Mouse (Mus musculus) neural tube, embryonic 13.5 days (tissue): ENCODE data around the gene 1110004F10Rik. TPM values are rescaled to one million over a fixed set of nuclear protein-coding genes. Genes with fewer than 3 reads are reported as not detected.

Experiments
- ATAC-seq: fragments of 200-750 bp; cut with Nextera tagmentation; 2 replicates; pipeline ENCODE4 v1.8.0; 2017; ENCODE audit warnings: low read depth, mild to moderate bottlenecking, moderate TSS enrichment, moderate library complexity
- H3K27ac ChIP-seq: fragments of 300-500 bp; sonication (generic); replicated peaks from 2 replicates; pipeline ENCODE4 v1.5.1; 2015; ENCODE audit warnings: moderate library complexity, mild to moderate bottlenecking, inconsistent platforms
- H3K27me3 ChIP-seq: fragments of 300-500 bp; sonication (generic); 2 replicates; pipeline ENCODE4 v1.6.1; 2015; ENCODE audit warnings: mild to moderate bottlenecking, inconsistent platforms
- H3K36me3 ChIP-seq: fragments of 300-500 bp; sonication (generic); 2 replicates; pipeline ENCODE4 v1.6.1; 2015; ENCODE audit warnings: mild to moderate bottlenecking, inconsistent platforms
- H3K4me1 ChIP-seq: fragments of 300-500 bp; sonication (generic); replicated peaks from 2 replicates; pipeline ENCODE4 v1.6.1; 2015; ENCODE audit warnings: inconsistent platforms
- H3K4me2 ChIP-seq: fragments of 300-500 bp; sonication (generic); 2 replicates; pipeline ENCODE4 v1.6.1; 2015; ENCODE audit warnings: inconsistent platforms, mild to moderate bottlenecking, moderate library complexity
- H3K4me3 ChIP-seq: fragments of 300-500 bp; sonication (generic); 2 replicates; pipeline ENCODE4 v1.5.1; 2015; ENCODE audit warnings: mild to moderate bottlenecking, inconsistent platforms
- H3K9ac ChIP-seq: fragments of 300-500 bp; sonication (generic); 2 replicates; pipeline ENCODE4 v1.6.1; 2015; ENCODE audit warnings: moderate library complexity, mild to moderate bottlenecking, inconsistent platforms
- H3K9me3 ChIP-seq: fragments of 300-500 bp; sonication (generic); 2 replicates; pipeline ENCODE4 v1.6.1; 2016; ENCODE audit warnings: inconsistent platforms
- WGBS: fragments of 180-500 bp; shearing (Covaris S2); methylation state at CpG from one replicate; pipeline ENCODE4 v1.1.7; 2015; 5-methylcytosine and 5-hydroxymethylcytosine counted together
- polyA plus RNA-seq: library from polyadenylated mRNA; unstranded; fragments of >200 nt; fragmentation: Nextera tagmentation; extraction: Ambion mirVana; gene quantifications from 2 replicates; pipeline ENCODE4 v1.2.1, GENCODE M21; 2015

Gene 1110004F10Rik
- polyA plus RNA-seq, 1 experiment from 2014 or later, result 324 TPM

DNA sequence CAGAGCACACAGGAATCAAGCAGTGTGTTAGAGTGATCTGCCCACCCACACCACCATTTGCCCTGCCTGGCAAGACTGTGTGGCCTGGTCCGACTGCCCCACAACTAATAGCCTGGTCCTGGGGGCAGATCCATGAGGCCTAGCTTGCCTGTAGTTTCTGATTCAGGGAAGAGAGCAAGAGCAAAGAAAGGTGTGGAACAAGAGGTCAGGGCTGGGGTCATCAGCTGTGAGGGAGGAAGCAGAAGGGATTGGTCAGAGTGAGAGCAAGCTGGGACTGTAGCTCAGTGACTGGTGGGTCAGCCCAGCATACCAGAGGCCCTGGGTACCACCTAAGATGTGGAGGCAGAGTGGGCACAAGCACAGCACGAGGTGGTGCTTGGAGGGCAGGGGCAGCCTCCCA is 87.9 kb downstream of the 1110004F10Rik start:
- WGBS, result 97% methylated on average over 2 of the region's 2 CpGs
- no peaks in the 10 kb centered on the region for H3K9me3 ChIP-seq
- no peak for ATAC-seq
- H3K4me1 ChIP-seq, result peaks cover 17% of the 10 kb centered on the region
- H3K27ac ChIP-seq, result no peak overlapping the region
- no peaks in the 10 kb centered on the region for H3K27me3 ChIP-seq
- no peaks in the 10 kb centered on the region for H3K36me3 ChIP-seq
- H3K4me3 ChIP-seq, result no peak overlapping the region
- H3K4me2 ChIP-seq, result no peak overlapping the region
- H3K9ac ChIP-seq, result no peak overlapping the region

- Histone ChIP-seq H3K9me3 (no peaks in the 10 kb centered on the region), H3K4me3 (no peak overlapping the region), H3K9ac (no peak overlapping the region), H3K27ac (no peak overlapping the region), H3K27me3 (no peaks in the 10 kb centered on the region), H3K36me3 (no peaks in the 10 kb centered on the region), H3K4me2 (no peak overlapping the region), H3K4me1 (peaks cover 17% of the 10 kb centered on the region)
- WGBS, result 93% methylated on average over 8 of the region's 8 CpGs
- no peak for ATAC-seq
Observed at GRCm38 (mm10) chr7:116128286-116128685, 89.1 kb downstream of the 1110004F10Rik start.

- no peak for ATAC-seq
- peaks cover 13% of the 10 kb centered on the region for H3K4me1 ChIP-seq
- no peak overlapping the region for H3K9ac ChIP-seq
- H3K27ac ChIP-seq, result no peak overlapping the region
- H3K4me2 ChIP-seq, result no peak overlapping the region
- H3K4me3 ChIP-seq, result no peak overlapping the region
- H3K27me3 ChIP-seq, result no peaks in the 10 kb centered on the region
- 90% methylated on average over 10 of the region's 10 CpGs for WGBS
- no peaks in the 10 kb centered on the region for H3K36me3 ChIP-seq
- no peaks in the 10 kb centered on the region for H3K9me3 ChIP-seq
Observed at GRCm38 (mm10) chr7:116129374-116129773, 90.2 kb downstream of the 1110004F10Rik start.

DNA sequence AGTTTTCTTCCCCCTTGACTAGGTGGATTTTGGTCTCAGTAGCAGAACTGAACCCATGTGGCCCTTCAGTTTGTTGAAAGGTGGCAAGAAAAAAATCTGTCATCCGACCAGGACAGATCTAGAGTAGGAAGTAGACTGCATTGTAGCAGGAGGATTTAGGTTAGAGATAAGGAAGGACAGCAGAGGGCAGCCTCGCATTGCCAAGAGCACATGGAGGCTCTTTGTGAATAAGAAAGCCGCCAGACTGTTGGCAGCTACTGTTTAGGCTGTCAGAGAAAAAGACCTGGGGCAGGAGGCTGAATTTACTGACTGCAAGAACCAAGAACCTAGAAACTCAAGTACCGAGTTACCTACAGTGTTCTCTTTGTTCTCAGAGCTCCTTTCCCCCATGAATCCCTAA is 92.2 kb downstream of the 1110004F10Rik start:
- Histone ChIP-seq H3K9ac (peak overlapping the region; percentile 3; the same call in 1 of the 2 replicates), H3K27ac (peak overlapping the region; percentile 59), H3K4me1 (peaks cover 13% of the 10 kb centered on the region), H3K36me3 (0 out of 2 replicates have a peak, but pooled peaks cover 2% of the 10 kb centered on the region), H3K4me3 (no peak overlapping the region), H3K27me3 (no peaks in the 10 kb centered on the region), H3K9me3 (no peaks in the 10 kb centered on the region), H3K4me2 (no peak overlapping the region)
- WGBS, result 26% methylated on average over 4 of the region's 4 CpGs
- ATAC-seq, result peak; percentile 37; the same call in 1 of the 2 replicates

- no peak overlapping the region for H3K4me3 ChIP-seq
- peaks cover 13% of the 10 kb centered on the region for H3K4me1 ChIP-seq
- peak overlapping the region; percentile 59 for H3K27ac ChIP-seq
- peak; percentile 68; the same call in 1 of the 2 replicates for ATAC-seq
- no peak overlapping the region for H3K4me2 ChIP-seq
- WGBS, result 5% methylated on average over 5 of the region's 5 CpGs
- H3K36me3 ChIP-seq, result 0 out of 2 replicates have a peak, but pooled peaks cover 4% of the 10 kb centered on the region
- H3K27me3 ChIP-seq, result no peaks in the 10 kb centered on the region
- peak overlapping the region; percentile 3; the same call in 1 of the 2 replicates for H3K9ac ChIP-seq
- no peaks in the 10 kb centered on the region for H3K9me3 ChIP-seq
Observed at GRCm38 (mm10) chr7:116132078-116132477, 92.9 kb downstream of the 1110004F10Rik start.

DNA sequence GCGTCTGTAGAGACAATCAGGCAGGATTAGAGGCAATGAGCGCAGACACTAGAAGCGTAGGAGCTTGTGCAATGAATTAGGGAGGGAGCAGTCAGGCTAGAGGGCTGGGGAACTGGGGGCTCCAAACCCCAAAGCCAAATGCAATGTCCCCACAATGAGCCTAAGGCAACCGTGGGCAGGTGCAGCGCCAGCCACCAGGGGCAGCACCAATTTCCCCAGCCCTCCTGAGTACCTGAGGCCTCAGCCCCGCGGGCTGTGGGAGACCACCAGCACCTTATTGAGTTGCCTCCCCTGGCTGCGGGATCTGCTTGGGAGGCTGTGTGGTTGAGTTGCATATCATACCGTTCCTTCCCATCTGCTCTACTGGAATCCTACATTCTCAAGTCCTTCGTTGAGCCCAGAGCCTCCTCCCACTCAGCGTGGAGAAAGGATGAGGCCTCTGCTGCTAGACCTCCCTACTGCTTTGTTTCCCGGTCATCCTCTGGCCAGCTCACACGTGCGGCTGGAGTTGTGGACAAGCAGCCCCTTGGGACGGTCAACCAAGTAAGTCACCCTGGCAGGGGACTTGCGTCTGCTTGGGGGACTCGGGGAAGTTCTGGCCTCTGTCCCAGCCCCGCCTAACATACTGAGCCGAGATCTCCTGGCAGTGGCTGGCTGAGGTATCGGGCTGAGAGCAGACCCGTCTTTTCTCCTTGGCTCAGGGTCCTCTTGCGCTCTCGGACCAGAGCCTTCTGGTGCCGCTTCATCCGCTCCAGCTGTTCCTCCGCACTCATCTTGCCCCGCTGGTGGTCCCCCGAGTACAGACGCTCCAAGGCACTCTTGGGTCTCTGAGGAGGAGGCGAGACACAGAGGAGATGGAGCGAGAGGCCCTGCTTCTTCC is 95.5 kb downstream of the 1110004F10Rik start:
- Histone ChIP-seq H3K4me3 (no peak overlapping the region), H3K4me1 (peaks cover 13% of the 10 kb centered on the region), H3K27ac (no peak overlapping the region), H3K27me3 (no peaks in the 10 kb centered on the region), H3K9ac (no peak overlapping the region), H3K9me3 (no peaks in the 10 kb centered on the region), H3K4me2 (no peak overlapping the region), H3K36me3 (0 out of 2 replicates have a peak, but pooled peaks cover 4% of the 10 kb centered on the region)
- no peak for ATAC-seq
- 79% methylated on average over 31 of the region's 31 CpGs for WGBS

DNA sequence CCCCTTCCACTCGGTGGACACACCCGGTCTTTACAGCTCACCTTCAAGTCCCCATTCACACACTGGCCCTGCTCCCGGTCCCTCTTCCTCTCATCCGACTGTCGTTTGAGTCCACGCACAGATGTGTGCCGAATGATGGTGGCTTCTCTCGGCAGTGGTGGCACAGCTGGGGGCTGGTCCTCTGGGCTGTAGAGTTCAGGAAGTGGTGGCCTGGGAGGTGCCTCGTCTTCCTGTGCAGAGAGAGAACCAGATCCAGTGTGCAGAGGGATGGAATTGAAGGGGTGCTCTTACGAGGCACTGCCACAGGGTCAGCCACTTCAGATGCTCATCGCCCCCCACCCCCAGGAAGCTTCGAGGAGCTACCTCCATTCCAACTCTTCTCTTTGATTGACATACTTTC is 98.0 kb downstream of the 1110004F10Rik start:
- no peaks in the 10 kb centered on the region for H3K9me3 ChIP-seq
- peaks cover 4% of the 10 kb centered on the region for H3K4me1 ChIP-seq
- ATAC-seq, result no peak
- H3K27ac ChIP-seq, result no peak overlapping the region
- H3K9ac ChIP-seq, result no peak overlapping the region
- H3K4me2 ChIP-seq, result no peak overlapping the region
- no peak overlapping the region for H3K4me3 ChIP-seq
- 0 out of 2 replicates have a peak, but pooled peaks cover 4% of the 10 kb centered on the region for H3K36me3 ChIP-seq
- 84% methylated on average over 12 of the region's 12 CpGs for WGBS
- no peaks in the 10 kb centered on the region for H3K27me3 ChIP-seq

GRCm38 (mm10) chr7:116137671-116138070 is 98.5 kb downstream of the 1110004F10Rik start:
- no peaks in the 10 kb centered on the region for H3K9me3 ChIP-seq
- H3K36me3 ChIP-seq, result 0 out of 2 replicates have a peak, but pooled peaks cover 4% of the 10 kb centered on the region
- no peak overlapping the region for H3K4me3 ChIP-seq
- H3K4me1 ChIP-seq, result no peaks in the 10 kb centered on the region; the same call in none of the 2 replicates
- no peak for ATAC-seq
- WGBS, result 63% methylated on average over 3 of the region's 3 CpGs
- H3K27me3 ChIP-seq, result no peaks in the 10 kb centered on the region
- H3K9ac ChIP-seq, result no peak overlapping the region
- H3K4me2 ChIP-seq, result no peak overlapping the region
- H3K27ac ChIP-seq, result no peak overlapping the region

- Histone ChIP-seq H3K9me3 (no peaks in the 10 kb centered on the region), H3K36me3 (peaks cover 3% of the 10 kb centered on the region; the same call in 1 of the 2 replicates), H3K4me1 (no peaks in the 10 kb centered on the region), H3K9ac (no peak overlapping the region), H3K4me2 (no peak overlapping the region), H3K27ac (no peak overlapping the region), H3K4me3 (no peak overlapping the region), H3K27me3 (no peaks in the 10 kb centered on the region)
- 95% methylated on average over 6 of the region's 6 CpGs for WGBS
- no peak for ATAC-seq
Observed at GRCm38 (mm10) chr7:116145030-116145429, 105.8 kb downstream of the 1110004F10Rik start.

- ATAC-seq, result no peak
- 91% methylated on average over 2 of the region's 2 CpGs for WGBS
- no peaks in the 10 kb centered on the region for H3K4me1 ChIP-seq
- H3K9ac ChIP-seq, result no peak overlapping the region
- H3K4me3 ChIP-seq, result no peak overlapping the region
- no peak overlapping the region for H3K27ac ChIP-seq
- H3K9me3 ChIP-seq, result no peaks in the 10 kb centered on the region
- peaks cover 3% of the 10 kb centered on the region; the same call in 1 of the 2 replicates for H3K36me3 ChIP-seq
- no peak overlapping the region for H3K4me2 ChIP-seq
- H3K27me3 ChIP-seq, result no peaks in the 10 kb centered on the region
Observed at GRCm38 (mm10) chr7:116147114-116147513, 107.9 kb downstream of the 1110004F10Rik start.

DNA sequence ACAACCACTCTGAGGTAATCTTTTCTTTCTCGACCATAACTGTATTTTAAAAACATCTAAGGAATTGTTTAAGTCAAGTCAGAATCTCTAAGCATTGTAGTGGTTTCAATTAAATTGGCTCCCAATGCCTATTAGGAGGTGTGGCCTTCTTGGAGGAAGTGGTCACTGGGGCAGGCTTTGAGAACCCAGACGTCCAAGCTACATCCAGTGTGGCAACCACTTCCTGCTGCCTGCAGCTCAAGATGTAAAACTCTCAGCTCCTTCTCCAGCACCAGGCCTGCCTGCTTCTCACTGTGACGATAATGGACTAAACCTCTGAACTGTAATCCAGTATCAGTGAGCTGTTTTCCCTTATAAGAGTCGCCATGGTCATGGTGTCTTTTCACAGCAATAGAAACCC is 110.4 kb downstream of the 1110004F10Rik start:
- Histone ChIP-seq H3K27ac (no peak overlapping the region), H3K4me2 (no peak overlapping the region), H3K9me3 (no peaks in the 10 kb centered on the region), H3K4me1 (no peaks in the 10 kb centered on the region), H3K9ac (no peak overlapping the region), H3K27me3 (no peaks in the 10 kb centered on the region), H3K4me3 (no peak overlapping the region), H3K36me3 (no peaks in the 10 kb centered on the region)
- WGBS, result 82% methylated on average over 4 of the region's 4 CpGs
- no peak for ATAC-seq

DNA sequence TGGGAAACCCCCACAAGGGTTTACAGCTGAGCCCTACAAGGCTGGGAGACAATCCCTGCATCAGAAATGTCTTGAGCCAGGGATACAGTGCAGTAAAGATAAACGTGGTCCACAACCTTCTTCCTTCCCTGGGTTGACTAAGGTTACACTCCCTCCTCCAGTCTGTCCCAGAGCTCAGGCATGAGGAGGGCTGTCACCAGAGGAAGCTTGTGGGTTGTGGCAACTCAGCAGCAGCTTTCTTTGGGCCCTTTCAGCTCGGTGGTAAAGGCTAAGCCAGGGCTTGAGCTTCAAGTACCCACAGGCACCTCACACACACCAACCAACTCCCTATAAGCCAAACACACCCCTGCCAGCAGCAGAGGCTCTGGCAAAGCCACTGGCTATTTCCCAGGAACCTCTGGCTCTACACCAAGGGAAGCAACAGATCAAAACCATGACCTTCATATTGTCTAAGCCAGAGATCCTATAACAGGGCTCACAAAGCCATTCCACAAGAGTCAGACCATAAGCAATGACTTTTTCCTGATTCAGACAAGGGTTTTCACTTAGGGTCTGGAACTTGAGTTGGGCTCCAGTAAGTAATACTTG is 114.7 kb downstream of the 1110004F10Rik start:
- H3K27ac ChIP-seq, result no peak overlapping the region
- H3K27me3 ChIP-seq, result no peaks in the 10 kb centered on the region
- H3K9ac ChIP-seq, result no peak overlapping the region
- no peak overlapping the region for H3K4me3 ChIP-seq
- H3K4me2 ChIP-seq, result no peak overlapping the region
- 0 out of 2 replicates have a peak, but pooled peaks cover 8% of the 10 kb centered on the region for H3K36me3 ChIP-seq
- no peaks in the 10 kb centered on the region for H3K4me1 ChIP-seq
- WGBS, result 84% methylated on average over 2 of the region's 2 CpGs
- no peaks in the 10 kb centered on the region for H3K9me3 ChIP-seq
- ATAC-seq, result no peak
